In genomic region chr4:147963623-147964022, GRCm38 (mm10) we compare ENCODE assay signal across 43 mouse cellular contexts. TPM values are rescaled to one million over a fixed set of nuclear protein-coding genes. Genes with fewer than 3 reads are reported as not detected.
DNase-seq lines count a peak whose midpoint lies in the region; ATAC-seq and TF ChIP-seq lines count a peak whose summit lies in the region.
"Had no signal": no experiment of that assay in that cellular context is flagged by ENCODE, and none has a peak within 500 bp of the region (broad histone marks: within the 10 kb centered on the region; RNA-seq: fewer than 3 reads in every experiment).

No protein-coding gene starts in this region.

- 46% methylated on average over 15 of the region's 15 CpGs for WGBS in heart, embryonic 13.5 days
- 81% methylated on average over 15 of the region's 15 CpGs for WGBS in cerebellum, adult 2 months

- H3K9ac ChIP-seq in heart, embryonic 13.5 days: peak overlapping the region; percentile 54; the same call in 1 of the 2 replicates
- H3K9ac ChIP-seq: forebrain, postnatal 0 days; hindbrain, embryonic 12.5 days; intestine, embryonic 15.5 days; limb, embryonic 15.5 days; liver, embryonic 14.5 days; midbrain, embryonic 15.5 days; neural tube, embryonic 15.5 days had no signal

- intact Hi-C loops in heart, postnatal 10 days (cut with DNase I): loop anchor here (1.0 kb wide), 1 partner anchor 22 kb away; the partner anchor contains the start of gene Nppb

- peak; percentile 2 for DNase-seq in adrenal gland, postnatal 14 days
- DNase-seq in adrenal gland, adult (ENCODE audit: inconsistent age in 2 of 2, low spot score in 1 of 2): no peak
- DNase-seq in heart, adult 8-10 months (ENCODE audit: low spot score): peak; percentile 62
- DNase-seq in heart, postnatal 10 days: peak; percentile 74 to 83
- no peak for DNase-seq in layer of hippocampus, adult 9-10 months (ENCODE audit: low spot score)
- DNase-seq in layer of hippocampus, adult 11-12 months (ENCODE audit: low spot score): no peak
- DNase-seq in cerebellum, adult 2 months: no peak
- DNase-seq: adrenal gland, postnatal 36 days; cerebellum, adult 18-20 months; cerebellum, postnatal 14 days; forebrain, postnatal 0 days; gastrocnemius, postnatal 14 days; kidney, adult 2 months; kidney, postnatal 4 days; layer of hippocampus, adult 9-11 months; lung, adult 2 months; lung, postnatal 10 days; retina, postnatal 1 day; right cerebral cortex, postnatal 25 days had no signal

- TF ChIP-seq POLR2A in cerebellum, adult 2 months (IDR thresholded peaks at IDR 0.05; ENCODE audit: borderline replicate concordance, insufficient read depth, low read length): no peak

- H3K27me3 ChIP-seq in heart, embryonic 13.5 days (replicated peaks): peaks cover 63% of the 10 kb centered on the region
- no peaks in the 10 kb centered on the region for H3K27me3 ChIP-seq in cerebellum, adult 2 months (ENCODE audit: control insufficient read depth, insufficient read depth, low read length)
- H3K27me3 ChIP-seq: hindbrain, embryonic 12.5 days; intestine, embryonic 15.5 days; limb, embryonic 15.5 days; neural tube, embryonic 15.5 days had no signal

- H3K4me2 ChIP-seq in heart, embryonic 13.5 days: peak overlapping the region; percentile 44
- H3K4me2 ChIP-seq: hindbrain, embryonic 12.5 days; intestine, embryonic 15.5 days; limb, embryonic 15.5 days; midbrain, embryonic 15.5 days; neural tube, embryonic 15.5 days had no signal

- H3K27ac ChIP-seq in heart, embryonic 13.5 days (replicated peaks): peak overlapping the region; percentile 87
- H3K27ac ChIP-seq in cerebellum, adult 2 months (ENCODE audit: insufficient read depth, low read length): no peak overlapping the region
- H3K27ac ChIP-seq: hindbrain, embryonic 12.5 days; hindbrain, postnatal 0 days; intestine, embryonic 15.5 days; kidney, postnatal 0 days; limb, embryonic 10.5 days; limb, embryonic 15.5 days; liver, embryonic 14.5 days; macrophage; midbrain, embryonic 15.5 days; neural tube, embryonic 15.5 days had no signal

- no peaks in the 10 kb centered on the region for H3K36me3 ChIP-seq in heart, embryonic 13.5 days
- H3K36me3 ChIP-seq: hindbrain, embryonic 12.5 days; intestine, embryonic 15.5 days; limb, embryonic 10.5 days; limb, embryonic 15.5 days; midbrain, embryonic 15.5 days; neural tube, embryonic 15.5 days had no signal

- peak overlapping the region; percentile 6; the same call in 1 of the 2 replicates for H3K4me3 ChIP-seq in heart, embryonic 13.5 days
- H3K4me3 ChIP-seq in cerebellum, adult 2 months (replicated peaks; ENCODE audit: insufficient read depth, low read depth, low read length): no peak overlapping the region
- H3K4me3 ChIP-seq: erythroblast, embryonic 14.5 days; hindbrain, embryonic 12.5 days; intestine, embryonic 15.5 days; limb, embryonic 10.5 days; limb, embryonic 15.5 days; midbrain, embryonic 15.5 days; neural tube, embryonic 15.5 days had no signal

- no peaks in the 10 kb centered on the region for H3K9me3 ChIP-seq in heart, embryonic 13.5 days
- H3K9me3 ChIP-seq: hindbrain, embryonic 12.5 days; intestine, embryonic 15.5 days; limb, embryonic 10.5 days; limb, embryonic 15.5 days; midbrain, embryonic 15.5 days; neural tube, embryonic 15.5 days had no signal

- H3K4me1 ChIP-seq in heart, embryonic 13.5 days: peaks cover 56% of the 10 kb centered on the region
- no peaks in the 10 kb centered on the region for H3K4me1 ChIP-seq in cerebellum, adult 2 months (ENCODE audit: control insufficient read depth, insufficient read depth, low read length)
- H3K4me1 ChIP-seq: hindbrain, embryonic 12.5 days; intestine, embryonic 15.5 days; limb, embryonic 10.5 days; limb, embryonic 15.5 days; midbrain, embryonic 15.5 days; neural tube, embryonic 15.5 days had no signal

- TF ChIP-seq CTCF in cerebellum, adult 2 months (IDR thresholded peaks at IDR 0.05; ENCODE audit: borderline replicate concordance, insufficient read depth, low read depth, low read length): no peak

- ATAC-seq in heart, embryonic 13.5 days (ENCODE audit: extremely low read depth, insufficient number of reproducible peaks, low FRiP score, low TSS enrichment): peak; percentile 27; the same call in 1 of the 2 replicates
- ATAC-seq: intestine, embryonic 15.5 days; midbrain, embryonic 15.5 days had no signal

RNA-seq across cellular contexts. Expression of gene Nppb, which starts 22.0 kb away (rescaled TPM):
- not detected in 2 replicates for total RNA-seq in adrenal gland, postnatal 14 days (2021)
- 100 to 1,000 TPM; 107 to 313 (median 216) TPM for total RNA-seq in heart, adult 8-10 months (2022)
- polyA plus RNA-seq in heart, embryonic 13.5 days (2015; fragmentation: Nextera tagmentation; extraction: Ambion mirVana): 187 and 230 TPM in 2 replicates
- total RNA-seq in heart, postnatal 10 days (2021): 100 to 1,000 TPM; 204 to 360 TPM
- polyA plus RNA-seq in cerebellum, adult 2 months (2012; rRNA removed): 0.15 TPM in 1 of 2 replicates, not detected in the other
- total RNA-seq: CH12.LX; forebrain, postnatal 0 days; gastrocnemius, postnatal 14 days; granulocyte monocyte progenitor cell, adult 5-6 weeks; hindbrain, postnatal 0 days; left cerebral cortex, postnatal 10 days; megakaryocyte-erythroid progenitor cell, adult 5-6 weeks had no signal
- polyA plus RNA-seq: brain, embryonic 14.5 days; cortical plate, adult 2 months; embryonic facial prominence, embryonic 14.5 days; erythroblast, embryonic 14.5 days; forebrain, embryonic 11.5 days; intestine, embryonic 15.5 days; kidney, adult 2 months; kidney, postnatal 0 days; limb, embryonic 10.5 days; liver, embryonic 14.5 days; lung, adult 2 months; macrophage; midbrain, embryonic 15.5 days; stomach, embryonic 14.5 days; testis, adult 2 months had no signal

RNA-seq across cellular contexts. Expression of gene 2510039O18Rik, which starts 22.9 kb away (rescaled TPM):
- total RNA-seq in adrenal gland, postnatal 14 days (2021): 43.4 and 44.0 TPM in 2 replicates
- total RNA-seq in heart, adult 8-10 months (2022): 10 to 100 TPM; 35.8 to 43.1 (median 39.7) TPM
- polyA plus RNA-seq in heart, embryonic 13.5 days (2015; fragmentation: Nextera tagmentation; extraction: Ambion mirVana): 12.4 and 13.0 TPM in 2 replicates
- 10 to 100 TPM; 47.0 to 49.5 TPM for total RNA-seq in heart, postnatal 10 days (2021)
- 34.1 and 34.5 TPM in 2 replicates for polyA plus RNA-seq in cerebellum, adult 2 months (2012; rRNA removed)

RNA-seq across cellular contexts. Expression of gene Plod1, which starts 27.1 kb away (rescaled TPM):
- 43.7 and 44.2 TPM in 2 replicates for total RNA-seq in adrenal gland, postnatal 14 days (2021)
- total RNA-seq in heart, adult 8-10 months (2022): 10 to 100 TPM; 52.7 to 66.9 (median 61.3) TPM
- polyA plus RNA-seq in heart, embryonic 13.5 days (2015; fragmentation: Nextera tagmentation; extraction: Ambion mirVana): 43.7 and 49.2 TPM in 2 replicates
- total RNA-seq in heart, postnatal 10 days (2021): 100 to 1,000 TPM in 1 of 2 experiments, 10 to 100 TPM in 1; 97.7 to 104 TPM
- 33.0 and 36.0 TPM in 2 replicates for polyA plus RNA-seq in cerebellum, adult 2 months (2012; rRNA removed)

RNA-seq across cellular contexts. Expression of gene Nppa, which starts 36.9 kb away (rescaled TPM):
- not detected in 2 replicates for total RNA-seq in adrenal gland, postnatal 14 days (2021)
- 1,000 to 10,000 TPM; 1,499 to 1,940 (median 1,728) TPM for total RNA-seq in heart, adult 8-10 months (2022)
- polyA plus RNA-seq in heart, embryonic 13.5 days (2015; fragmentation: Nextera tagmentation; extraction: Ambion mirVana): 4,587 and 5,670 TPM in 2 replicates
- total RNA-seq in heart, postnatal 10 days (2021): 1,000 to 10,000 TPM in 1 of 2 experiments, 100 to 1,000 TPM in 1; 613 to 1,804 TPM
- 0.13 TPM in 1 of 2 replicates, not detected in the other for polyA plus RNA-seq in cerebellum, adult 2 months (2012; rRNA removed)
- total RNA-seq: adrenal gland, postnatal 36 days; CH12.LX; ES-E14; forebrain, postnatal 0 days; gastrocnemius, postnatal 14 days; granulocyte monocyte progenitor cell, adult 5-6 weeks; megakaryocyte-erythroid progenitor cell, adult 5-6 weeks had no signal
- polyA plus RNA-seq: C2C12; embryonic facial prominence, embryonic 14.5 days; erythroblast, embryonic 14.5 days; intestine, embryonic 15.5 days; kidney, postnatal 0 days; limb, embryonic 15.5 days; liver, embryonic 14.5 days; macrophage; testis, adult 2 months had no signal

RNA-seq across cellular contexts. Expression of gene Mfn2, which starts 59.1 kb away (rescaled TPM):
- 191 and 207 TPM in 2 replicates for total RNA-seq in adrenal gland, postnatal 14 days (2021)
- 100 to 1,000 TPM; 664 to 803 (median 747) TPM for total RNA-seq in heart, adult 8-10 months (2022)
- polyA plus RNA-seq in heart, embryonic 13.5 days (2015; fragmentation: Nextera tagmentation; extraction: Ambion mirVana): 102 and 105 TPM in 2 replicates
- total RNA-seq in heart, postnatal 10 days (2021): 100 to 1,000 TPM; 583 to 610 TPM
- 112 and 113 TPM in 2 replicates for polyA plus RNA-seq in cerebellum, adult 2 months (2012; rRNA removed)

Comparison
In these comparisons a context has a peak if more than half of its experiments do, and no peak if none do; other contexts are left out.
1. DNase-seq: peak in adrenal gland, postnatal 14 days (single experiment), heart, adult 8-10 months (single experiment) and heart, postnatal 10 days (2 of 2); none in adrenal gland, adult (0 of 2), layer of hippocampus, adult 9-10 months (single experiment), layer of hippocampus, adult 11-12 months (single experiment) and cerebellum, adult 2 months (0 of 2).
2. RNA of gene Nppb, which starts 22.0 kb away (total RNA-seq): 204 to 360 TPM in heart, postnatal 10 days and 107 to 313 TPM in heart, adult 8-10 months; not detected in adrenal gland, postnatal 14 days; every median in the first group is over 100 times any median in the second.